Mouse (Mus musculus): Measurements from ENCODE around the gene Klhl28. TPM values are rescaled to one million over a fixed set of nuclear protein-coding genes. Genes with fewer than 3 reads are reported as not detected.

The Klhl28 gene
- total RNA-seq (2021), result 10 to 100 TPM; 23.3 to 24.4 TPM

GRCm38 (mm10) chr12:64965124-64966026, at the start of gene Klhl28, which contains the start of gene Togaram1:
Gene Klhl28, minus strand, starts transcription at chr12:64965534.
Gene Togaram1, plus strand, starts transcription at chr12:64965804.
- DNase-seq (ENCODE audit: extremely low spot score in 1 of 2, low spot score in 2 of 2), result peak; percentile 99 to 100
- intact Hi-C loops (cut with DNase I), result no loop called here

- intact Hi-C loops (cut with DNase I), result loop anchor here (5.0 kb wide), 1 partner anchor 50 kb away; no protein-coding TSS in a partner anchor
- DNase-seq (ENCODE audit: extremely low spot score in 1 of 2, low spot score in 2 of 2), result no peak
Measured at GRCm38 (mm10) chr12:65007725-65008124, 42.4 kb upstream of the Klhl28 start.

GRCm38 (mm10) chr12:64977518-64977917, 12.2 kb upstream of the Klhl28 start:
- DNase-seq (ENCODE audit: extremely low spot score in 1 of 2, low spot score in 2 of 2), result no peak
- intact Hi-C loops (cut with DNase I), result no loop called here

GRCm38 (mm10) chr12:64976191-64976590, 10.9 kb upstream of the Klhl28 start:
- DNase-seq (ENCODE audit: extremely low spot score in 1 of 2, low spot score in 2 of 2), result no peak
- intact Hi-C loops (cut with DNase I), result no loop called here

GRCm38 (mm10) chr12:64975558-64975957, 10.2 kb upstream of the Klhl28 start:
- intact Hi-C loops (cut with DNase I), result no loop called here

GRCm38 (mm10) chr12:64972063-64972462, 6.7 kb upstream of the Klhl28 start:
- intact Hi-C loops (cut with DNase I), result no loop called here
- no peak for DNase-seq (ENCODE audit: extremely low spot score in 1 of 2, low spot score in 2 of 2)

More at GRCm38 (mm10) chr12:64975558-64975957, 10.2 kb upstream of the Klhl28 start:
- no peak for DNase-seq (ENCODE audit: extremely low spot score in 1 of 2, low spot score in 2 of 2)

GRCm38 (mm10) chr12:64971399-64971798, 6.1 kb upstream of the Klhl28 start:
- intact Hi-C loops (cut with DNase I), result no loop called here
- no peak for DNase-seq (ENCODE audit: extremely low spot score in 1 of 2, low spot score in 2 of 2)

- intact Hi-C loops (cut with DNase I), result no loop called here
- DNase-seq (ENCODE audit: extremely low spot score in 1 of 2, low spot score in 2 of 2), result no peak
Measured at GRCm38 (mm10) chr12:64968067-64968466, 2.7 kb upstream of the Klhl28 start.

- DNase-seq (ENCODE audit: extremely low spot score in 1 of 2, low spot score in 2 of 2), result peak in 1 of 2 experiments; percentile 6
- intact Hi-C loops (cut with DNase I), result no loop called here
Measured at GRCm38 (mm10) chr12:64967470-64967869, 2.1 kb upstream of the Klhl28 start.

GRCm38 (mm10) chr12:64966652-64967435, 1.5 kb upstream of the Klhl28 start:
- intact Hi-C loops (cut with DNase I), result no loop called here

GRCm38 (mm10) chr12:64966101-64966631, 832 bp upstream of the Klhl28 start:
- intact Hi-C loops (cut with DNase I), result no loop called here

More at GRCm38 (mm10) chr12:64966652-64967435, 1.5 kb upstream of the Klhl28 start:
- DNase-seq (ENCODE audit: extremely low spot score in 1 of 2, low spot score in 2 of 2), result peak in 1 of 2 experiments; percentile 21

GRCm38 (mm10) chr12:64964560-64964959, 774 bp downstream of the Klhl28 start:
- intact Hi-C loops (cut with DNase I), result no loop called here
- DNase-seq (ENCODE audit: extremely low spot score in 1 of 2, low spot score in 2 of 2), result no peak

More at GRCm38 (mm10) chr12:64966101-64966631, 832 bp upstream of the Klhl28 start:
- DNase-seq (ENCODE audit: extremely low spot score in 1 of 2, low spot score in 2 of 2), result peak; percentile 23 to 81

GRCm38 (mm10) chr12:64937493-64937892, 27.8 kb downstream of the Klhl28 start:
- no peak for DNase-seq (ENCODE audit: extremely low spot score in 1 of 2, low spot score in 2 of 2)

GRCm38 (mm10) chr12:64917578-64918471, 47.5 kb downstream of the Klhl28 start, which contains the start of gene Gm527:
Gene Gm527, plus strand, starts transcription at chr12:64917906.
- intact Hi-C loops (cut with DNase I), result no loop called here

More at GRCm38 (mm10) chr12:64937493-64937892, 27.8 kb downstream of the Klhl28 start:
- intact Hi-C loops (cut with DNase I), result no loop called here

GRCm38 (mm10) chr12:64916735-64917134, 48.6 kb downstream of the Klhl28 start:
- no peak for DNase-seq (ENCODE audit: extremely low spot score in 1 of 2, low spot score in 2 of 2)

More at GRCm38 (mm10) chr12:64917578-64918471, 47.5 kb downstream of the Klhl28 start, which contains the start of gene Gm527:
- DNase-seq (ENCODE audit: extremely low spot score in 1 of 2, low spot score in 2 of 2), result peak; percentile 92 to 97

GRCm38 (mm10) chr12:64912996-64913395, 52.3 kb downstream of the Klhl28 start:
- no peak for DNase-seq (ENCODE audit: extremely low spot score in 1 of 2, low spot score in 2 of 2)
- intact Hi-C loops (cut with DNase I), result no loop called here

More at GRCm38 (mm10) chr12:64916735-64917134, 48.6 kb downstream of the Klhl28 start:
- intact Hi-C loops (cut with DNase I), result no loop called here

GRCm38 (mm10) chr12:64903186-64903585, 62.1 kb downstream of the Klhl28 start:
- DNase-seq (ENCODE audit: extremely low spot score in 1 of 2, low spot score in 2 of 2), result no peak

GRCm38 (mm10) chr12:64902506-64902905, 62.8 kb downstream of the Klhl28 start:
- intact Hi-C loops (cut with DNase I), result no loop called here
- peak in 1 of 2 experiments; percentile 25 for DNase-seq (ENCODE audit: extremely low spot score in 1 of 2, low spot score in 2 of 2)

More at GRCm38 (mm10) chr12:64903186-64903585, 62.1 kb downstream of the Klhl28 start:
- intact Hi-C loops (cut with DNase I), result no loop called here
